Mouse (Mus musculus): Measurements from ENCODE around the gene Fpgs.

The Fpgs gene

GRCm38 (mm10) chr2:32700966-32701743 lies 2.8 kb downstream of the Fpgs start:
- no peak for DNase-seq (ENCODE audit: low spot score in 2 of 2)

- DNase-seq (ENCODE audit: low spot score in 2 of 2) = no peak
These were observed 4.3 kb downstream of the Fpgs start for GRCm38 (mm10) chr2:32699680-32700079.

GRCm38 (mm10) chr2:32694691-32695090 lies 9.3 kb downstream of the Fpgs start:
- DNase-seq (ENCODE audit: low spot score in 2 of 2) = no peak

- DNase-seq (ENCODE audit: low spot score in 2 of 2) = peak; percentile 94 to 98
These were observed 10.0 kb downstream of the Fpgs start for GRCm38 (mm10) chr2:32693823-32694411.

GRCm38 (mm10) chr2:32693282-32693681 lies 10.7 kb downstream of the Fpgs start:
- no peak for DNase-seq (ENCODE audit: low spot score in 2 of 2)

- no peak for DNase-seq (ENCODE audit: low spot score in 2 of 2)
These were observed 11.4 kb downstream of the Fpgs start for GRCm38 (mm10) chr2:32692496-32692895.

- DNase-seq (ENCODE audit: low spot score in 2 of 2) = no peak
These were observed 12.9 kb downstream of the Fpgs start for GRCm38 (mm10) chr2:32691041-32691440.

GRCm38 (mm10) chr2:32689420-32689819 lies 14.5 kb downstream of the Fpgs start:
- DNase-seq (ENCODE audit: low spot score in 2 of 2) = peak; percentile 80 to 90

GRCm38 (mm10) chr2:32687562-32687961 lies 16.4 kb downstream of the Fpgs start:
- no peak for DNase-seq (ENCODE audit: low spot score in 2 of 2)

GRCm38 (mm10) chr2:32686640-32687039 lies 17.3 kb downstream of the Fpgs start:
- DNase-seq (ENCODE audit: low spot score in 2 of 2) = no peak

GRCm38 (mm10) chr2:32685807-32686206 lies 18.1 kb downstream of the Fpgs start:
- DNase-seq (ENCODE audit: low spot score in 2 of 2) = no peak

GRCm38 (mm10) chr2:32684681-32685428 lies 19.1 kb downstream of the Fpgs start:
- no peak for DNase-seq (ENCODE audit: low spot score in 2 of 2)

GRCm38 (mm10) chr2:32683701-32684100 lies 20.2 kb downstream of the Fpgs start:
- DNase-seq (ENCODE audit: low spot score in 2 of 2) = no peak

GRCm38 (mm10) chr2:32682721-32683417 lies 21.1 kb downstream of the Fpgs start:
- DNase-seq (ENCODE audit: low spot score in 2 of 2) = peak in 1 of 2 experiments; percentile 62

GRCm38 (mm10) chr2:32681754-32682153 lies 22.2 kb downstream of the Fpgs start:
- DNase-seq (ENCODE audit: low spot score in 2 of 2) = no peak

GRCm38 (mm10) chr2:32680961-32681650 lies 22.8 kb downstream of the Fpgs start:
- no peak for DNase-seq (ENCODE audit: low spot score in 2 of 2)

GRCm38 (mm10) chr2:32680051-32680451 lies 23.9 kb downstream of the Fpgs start:
- DNase-seq (ENCODE audit: low spot score in 2 of 2) = peak in 1 of 2 experiments; percentile 74

GRCm38 (mm10) chr2:32677683-32678082 lies 26.3 kb downstream of the Fpgs start:
- DNase-seq (ENCODE audit: low spot score in 2 of 2) = no peak

GRCm38 (mm10) chr2:32676821-32677220 lies 27.1 kb downstream of the Fpgs start:
- no peak for DNase-seq (ENCODE audit: low spot score in 2 of 2)

- no peak for DNase-seq (ENCODE audit: low spot score in 2 of 2)
These were observed 30.6 kb downstream of the Fpgs start for GRCm38 (mm10) chr2:32673176-32673917.
